Mouse (Mus musculus) lung, adult 2 months (tissue): ENCODE measurements around the gene Trdmt1.

Experiments
- CTCF ChIP-seq: fragments of 200-500 bp; IDR thresholded peaks from 2 replicates; pipeline ENCODE4 v1.5.1; 2011; ENCODE audit warnings: mild to moderate bottlenecking, low read length, control low read depth; ENCODE audit not compliant: insufficient read depth
- POLR2A ChIP-seq: fragments of 200-500 bp; IDR thresholded peaks from 2 replicates; pipeline ENCODE4 v1.6.1; 2011; ENCODE audit warnings: low read depth, mild to moderate bottlenecking, control low read depth, low read length, borderline replicate concordance; ENCODE audit errors: extremely low read depth

DNA sequence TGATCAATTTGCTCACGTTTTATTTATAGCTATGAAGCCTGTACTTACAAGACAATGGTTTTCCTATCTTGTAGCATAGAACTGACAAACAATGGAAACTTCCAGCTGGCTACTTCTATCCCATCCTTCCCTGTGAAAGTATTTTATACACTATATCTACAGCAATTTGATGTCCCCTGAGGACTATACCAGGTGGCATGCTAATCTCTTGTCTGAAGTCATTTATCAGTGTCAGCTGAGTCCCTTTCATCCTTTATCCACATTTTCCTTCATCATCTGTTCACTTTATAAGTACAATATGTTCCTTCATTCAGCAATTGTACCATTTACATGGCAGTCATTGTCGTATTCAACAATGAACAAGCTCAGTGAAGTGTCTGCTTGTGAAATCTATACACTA lies 17.3 kb downstream of the Trdmt1 start:
- TF ChIP-seq POLR2A = no peak
- TF ChIP-seq CTCF = no peak
